Mouse (Mus musculus) G1E (cell line): ENCODE results near the gene B4gat1.

ENCODE experiments used
- CTCF ChIP-seq: IDR thresholded peaks from 2 replicates; pipeline ENCODE4 v1.5.1; 2012; ENCODE audit warnings: low read depth, low read length, inconsistent platforms, mixed read lengths
- GATA1 ChIP-seq: IDR thresholded peaks from 2 replicates; pipeline ENCODE4 v1.6.1; 2012; ENCODE audit warnings: borderline replicate concordance, low read length, inconsistent platforms, mixed read lengths

DNA sequence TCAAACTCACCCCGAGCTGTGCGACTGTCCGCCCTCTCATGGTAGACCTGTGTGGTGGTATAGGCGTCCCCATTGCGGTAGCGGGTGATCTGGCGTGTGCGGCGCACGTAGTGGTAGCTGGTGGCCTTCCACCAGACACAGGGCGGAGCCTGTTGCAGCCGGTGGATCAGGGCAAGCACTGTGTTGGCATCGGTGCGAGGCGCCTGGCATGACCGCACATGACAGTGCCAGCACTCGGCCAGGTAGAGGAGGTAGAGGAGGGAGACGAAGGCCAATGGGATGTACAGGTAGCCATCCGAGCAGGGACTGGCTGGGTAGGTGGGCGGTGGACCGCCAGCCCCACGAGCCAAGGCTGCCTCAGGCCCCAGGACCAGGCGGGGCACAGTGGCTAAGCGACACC, 44.0 kb downstream of the B4gat1 start:
- TF ChIP-seq GATA1 (no peak), CTCF (no peak)
